Mouse (Mus musculus) embryonic facial prominence, embryonic 12.5 days (tissue): Measurements from ENCODE around the gene Ifnar1. TPM values are rescaled to one million over a fixed set of nuclear protein-coding genes. Genes with fewer than 3 reads are reported as not detected.

Experiments
- ATAC-seq: fragments of 200-750 bp; cut with Nextera tagmentation; 2 replicates; pipeline ENCODE4 v1.8.0; 2017; ENCODE audit not compliant: insufficient number of reproducible peaks, insufficient read depth, low FRiP score, low TSS enrichment
- H3K27ac ChIP-seq: fragments of 300-500 bp; sonication (generic); 2 replicates; pipeline ENCODE4 v1.5.1; 2016; ENCODE audit warnings: mild to moderate bottlenecking
- H3K27me3 ChIP-seq: fragments of 300-500 bp; sonication (generic); 2 replicates; pipeline ENCODE4 v1.6.1; 2016; ENCODE audit warnings: mild to moderate bottlenecking, moderate library complexity
- H3K36me3 ChIP-seq: fragments of 300-500 bp; sonication (generic); 2 replicates; pipeline ENCODE4 v1.6.1; 2016; ENCODE audit warnings: mild to moderate bottlenecking
- H3K4me1 ChIP-seq: fragments of 300-500 bp; sonication (generic); 2 replicates; pipeline ENCODE4 v1.6.1; 2016
- H3K4me2 ChIP-seq: fragments of 300-500 bp; sonication (generic); replicated peaks from 2 replicates; pipeline ENCODE4 v1.6.1; 2016; ENCODE audit warnings: mild to moderate bottlenecking, moderate library complexity
- H3K4me3 ChIP-seq: fragments of 300-500 bp; sonication (generic); 2 replicates; pipeline ENCODE4 v1.5.1; 2016; ENCODE audit warnings: mild to moderate bottlenecking
- H3K9ac ChIP-seq: fragments of 300-500 bp; sonication (generic); 2 replicates; pipeline ENCODE4 v1.6.1; 2016; ENCODE audit warnings: mild to moderate bottlenecking, moderate library complexity
- H3K9me3 ChIP-seq: fragments of 300-500 bp; sonication (generic); 2 replicates; pipeline ENCODE4 v1.6.1; 2016; ENCODE audit warnings: mild to moderate bottlenecking, moderate library complexity
- WGBS: fragments of 180-500 bp; shearing (Covaris S2); methylation state at CpG from one replicate; pipeline ENCODE4 v1.1.7; 2016; 5-methylcytosine and 5-hydroxymethylcytosine counted together
- polyA plus RNA-seq: library from polyadenylated mRNA; unstranded; fragments of >200 nt; fragmentation: Nextera tagmentation; extraction: Ambion mirVana; gene quantifications from 2 replicates; pipeline ENCODE4 v1.2.1, GENCODE M21; 2016

The Ifnar1 gene
- polyA plus RNA-seq, 1 experiment from 2014 or later: 71.6 TPM

DNA sequence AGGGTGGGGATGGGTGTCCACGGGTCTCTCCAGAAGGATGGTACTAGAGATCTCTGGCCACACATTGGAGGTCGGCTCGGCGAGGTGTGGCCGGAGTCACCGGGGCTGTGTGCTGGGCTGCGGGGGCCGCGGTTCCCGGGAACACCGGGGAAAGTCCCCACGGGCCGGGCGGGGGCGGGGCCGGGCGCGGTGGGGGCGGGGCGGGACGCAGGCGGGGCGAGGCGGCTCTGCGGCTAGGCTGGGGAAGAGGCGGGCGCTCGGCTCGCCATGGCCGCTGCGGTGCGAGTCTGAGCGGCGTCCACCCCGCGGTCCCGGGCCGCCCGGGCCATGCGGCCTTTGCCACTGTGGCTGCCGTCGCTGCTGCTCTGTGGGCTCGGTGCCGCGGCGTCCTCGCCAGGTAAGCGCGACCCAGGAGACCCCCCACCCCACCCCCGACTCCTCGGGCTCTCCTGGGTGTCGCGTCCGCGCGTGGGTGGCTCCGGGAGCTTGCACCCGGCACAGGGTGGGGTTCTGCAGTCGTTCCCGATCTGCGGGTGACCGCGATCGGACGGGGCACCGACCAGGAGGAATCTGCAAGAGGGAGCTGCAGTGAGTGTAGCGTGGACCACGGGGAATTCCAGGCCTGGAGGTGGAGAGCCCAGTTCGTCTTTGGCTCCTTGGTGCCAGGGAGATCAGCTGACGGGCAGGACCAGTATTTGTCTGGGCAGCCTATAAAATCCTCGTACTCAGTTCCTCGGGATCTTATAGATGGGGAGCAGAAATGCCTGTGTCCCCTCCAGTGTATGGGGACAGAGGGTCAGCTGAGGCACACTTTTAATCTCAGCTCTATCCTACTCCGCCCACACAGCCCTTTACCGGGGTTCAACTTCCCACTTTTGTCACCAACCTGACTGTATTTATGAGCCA lies 62.1 kb downstream of the Ifnar1 start, which contains the start of gene Ifngr2:
Gene Ifngr2 (plus strand): TSS at position 237 of the 906 bp plus-strand sequence.
- H3K9me3 ChIP-seq: no peaks in the 10 kb centered on the region
- H3K9ac ChIP-seq: peak within 1 kb of the TSS; percentile 94
- peak within 1 kb of the TSS; percentile 94 for H3K4me3 ChIP-seq
- ATAC-seq: peak; percentile 84
- peaks cover 18% of the 10 kb centered on the region for H3K4me1 ChIP-seq
- H3K4me2 ChIP-seq: peak within 1 kb of the TSS; percentile 73
- H3K36me3 ChIP-seq: no peaks in the 10 kb centered on the region
- WGBS: 1% methylated on average over 59 of the region's 74 CpGs
- no peak within 1 kb of the TSS for H3K27ac ChIP-seq
- no peaks in the 10 kb centered on the region for H3K27me3 ChIP-seq

DNA sequence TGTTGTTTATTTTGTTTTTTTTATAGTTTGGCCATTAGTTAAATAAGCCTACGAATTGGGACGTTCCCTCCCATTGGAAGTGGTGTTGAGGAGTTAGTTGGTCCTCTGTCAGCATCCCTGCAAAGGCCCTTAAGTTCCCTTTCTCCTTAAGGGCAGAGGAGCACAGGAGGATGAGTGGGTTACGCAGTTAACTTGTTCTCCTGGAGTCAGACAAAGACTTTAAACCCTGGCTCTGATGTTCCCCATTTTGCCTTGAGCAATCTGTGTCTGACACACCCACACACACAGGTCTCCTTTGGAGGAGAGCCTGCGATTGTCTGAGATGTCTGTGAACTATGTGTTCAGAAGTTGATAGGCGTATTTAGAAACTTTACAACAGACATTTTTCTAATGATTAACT lies 62.9 kb downstream of the Ifnar1 start:
- no peaks in the 10 kb centered on the region for H3K36me3 ChIP-seq
- no peak overlapping the region for H3K27ac ChIP-seq
- ATAC-seq: no peak
- no peaks in the 10 kb centered on the region for H3K27me3 ChIP-seq
- H3K4me3 ChIP-seq: peak overlapping the region; percentile 94
- no peak overlapping the region for H3K9ac ChIP-seq
- peak overlapping the region; percentile 73 for H3K4me2 ChIP-seq
- peaks cover 18% of the 10 kb centered on the region for H3K4me1 ChIP-seq
- no peaks in the 10 kb centered on the region for H3K9me3 ChIP-seq
- 41% methylated on average over 5 of the region's 5 CpGs for WGBS

DNA sequence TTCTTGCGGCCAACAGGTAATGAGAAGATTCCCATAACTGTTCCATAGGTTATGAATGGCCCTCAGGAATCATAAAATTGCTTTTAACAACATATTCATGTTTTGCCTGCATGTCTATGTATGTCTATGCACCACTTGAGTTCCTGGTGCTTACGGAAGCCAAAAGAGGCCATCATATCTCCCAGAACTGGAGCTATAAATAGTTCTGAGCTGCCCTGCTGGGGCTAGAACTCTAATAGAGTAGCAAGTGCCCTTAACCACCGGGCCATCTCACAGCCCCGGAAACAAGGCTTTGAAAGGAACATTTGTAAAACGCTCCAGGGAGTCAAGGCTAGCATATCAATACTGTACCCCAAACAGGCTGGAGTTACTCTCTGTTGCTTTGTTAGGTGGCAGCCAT lies 63.5 kb downstream of the Ifnar1 start:
- no peak overlapping the region for H3K9ac ChIP-seq
- H3K4me1 ChIP-seq: peaks cover 24% of the 10 kb centered on the region
- H3K4me2 ChIP-seq: peak overlapping the region; percentile 73
- H3K27ac ChIP-seq: no peak overlapping the region
- WGBS: 40% methylated on average over 5 of the region's 5 CpGs
- no peak overlapping the region for H3K4me3 ChIP-seq
- no peaks in the 10 kb centered on the region for H3K27me3 ChIP-seq
- H3K36me3 ChIP-seq: no peaks in the 10 kb centered on the region
- no peaks in the 10 kb centered on the region for H3K9me3 ChIP-seq
- no peak for ATAC-seq

DNA sequence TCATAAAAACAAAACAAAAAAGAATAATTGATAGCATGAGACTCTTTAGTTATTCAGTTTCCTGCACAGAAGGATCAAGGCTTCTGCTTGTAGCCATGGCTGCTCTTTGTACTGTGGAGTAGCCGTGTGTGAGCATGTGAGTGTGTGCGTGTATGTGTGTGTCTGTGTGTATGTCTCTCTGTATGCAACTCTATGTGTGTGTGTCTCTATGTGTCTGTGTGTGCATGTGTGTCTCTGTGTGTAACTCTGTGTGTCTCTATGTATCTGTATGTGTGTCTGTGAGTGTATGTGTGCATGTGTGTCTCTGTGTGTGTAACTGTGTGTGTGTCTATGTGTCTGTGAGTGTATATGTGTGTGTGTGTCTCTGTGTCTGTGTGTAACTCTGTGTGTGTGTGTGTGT lies 64.0 kb downstream of the Ifnar1 start:
- Histone ChIP-seq H3K4me3 (no peak overlapping the region), H3K36me3 (no peaks in the 10 kb centered on the region), H3K4me1 (peaks cover 28% of the 10 kb centered on the region), H3K9me3 (no peaks in the 10 kb centered on the region), H3K4me2 (peak overlapping the region; percentile 73), H3K27me3 (no peaks in the 10 kb centered on the region), H3K27ac (no peak overlapping the region), H3K9ac (no peak overlapping the region)
- ATAC-seq: no peak
- WGBS: 69% methylated on average over 2 of the region's 2 CpGs

DNA sequence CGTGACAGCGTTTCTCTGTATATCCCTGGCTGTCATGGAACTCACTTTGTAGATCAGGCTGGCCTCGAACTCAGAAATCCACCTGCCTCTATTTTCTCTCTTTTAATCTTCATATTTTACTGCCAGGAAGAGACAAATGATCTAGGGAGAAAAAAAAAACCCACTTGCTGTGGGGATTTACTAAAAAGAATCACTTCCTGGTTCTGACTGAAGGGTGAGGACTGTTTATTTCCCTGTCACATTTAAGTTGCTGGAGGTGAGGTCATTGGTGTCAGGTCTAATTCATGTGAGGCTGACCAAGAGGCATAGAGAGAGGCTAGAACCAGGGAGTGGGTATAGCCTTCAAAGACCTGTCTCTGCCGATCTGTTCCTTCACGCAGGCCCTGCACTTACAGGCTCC lies 64.6 kb downstream of the Ifnar1 start:
- H3K9me3 ChIP-seq: no peaks in the 10 kb centered on the region
- no peak overlapping the region for H3K9ac ChIP-seq
- H3K4me3 ChIP-seq: no peak overlapping the region
- H3K36me3 ChIP-seq: no peaks in the 10 kb centered on the region
- ATAC-seq: no peak
- peaks cover 32% of the 10 kb centered on the region for H3K4me1 ChIP-seq
- 60% methylated on average over 5 of the region's 5 CpGs for WGBS
- H3K4me2 ChIP-seq: no peak overlapping the region
- no peak overlapping the region for H3K27ac ChIP-seq
- no peaks in the 10 kb centered on the region for H3K27me3 ChIP-seq

DNA sequence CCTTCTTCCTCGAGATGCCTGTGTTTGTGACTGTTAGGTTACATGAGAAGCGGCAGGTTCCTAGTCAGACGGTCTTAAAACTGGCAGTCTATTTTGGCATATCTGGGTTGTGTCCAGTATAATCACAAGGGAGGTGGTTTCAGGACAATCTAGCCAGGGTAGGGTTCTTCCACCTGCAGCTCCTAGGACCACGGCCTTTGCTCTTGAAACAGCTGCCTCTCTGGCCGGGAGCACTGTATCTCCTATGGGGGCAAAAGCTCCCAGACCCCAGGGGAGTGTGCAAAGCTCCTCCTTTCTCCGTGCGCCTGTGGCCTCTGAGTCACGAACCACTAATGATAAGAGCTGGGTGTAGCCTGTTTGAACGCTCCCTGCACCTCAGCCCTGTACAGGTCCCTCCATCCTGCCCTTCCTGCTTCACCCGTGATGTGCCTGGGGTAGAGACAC lies 66.1 kb downstream of the Ifnar1 start:
- WGBS: 66% methylated on average over 10 of the region's 10 CpGs
- Histone ChIP-seq H3K27me3 (no peaks in the 10 kb centered on the region), H3K4me1 (peaks cover 36% of the 10 kb centered on the region), H3K9me3 (no peaks in the 10 kb centered on the region), H3K4me3 (no peak overlapping the region), H3K4me2 (no peak overlapping the region), H3K9ac (no peak overlapping the region), H3K27ac (no peak overlapping the region), H3K36me3 (0 out of 2 replicates have a peak, but pooled peaks cover 4% of the 10 kb centered on the region)
- ATAC-seq: no peak

DNA sequence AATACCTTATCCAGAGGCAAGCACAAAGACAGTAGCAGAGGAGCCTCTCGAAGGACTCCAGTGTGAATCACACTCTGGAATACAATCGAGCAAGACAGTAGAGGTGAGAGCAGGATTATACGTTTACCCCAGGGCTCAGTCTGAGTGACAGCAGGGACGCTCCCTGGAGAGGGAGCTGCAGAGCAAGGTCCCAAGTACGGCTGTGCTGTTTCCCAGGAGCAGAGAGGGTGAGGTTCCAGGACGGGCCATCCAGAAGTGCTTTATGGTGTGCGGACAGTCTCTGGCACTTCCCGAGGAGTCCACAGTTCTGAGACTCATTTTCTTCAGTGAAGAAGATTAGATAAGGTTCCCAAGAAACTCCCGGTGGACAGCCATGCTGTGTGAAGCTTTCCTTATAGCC lies 67.0 kb downstream of the Ifnar1 start:
- Histone ChIP-seq H3K27ac (no peak overlapping the region), H3K9ac (no peak overlapping the region), H3K27me3 (no peaks in the 10 kb centered on the region), H3K4me3 (no peak overlapping the region), H3K4me2 (no peak overlapping the region), H3K36me3 (0 out of 2 replicates have a peak, but pooled peaks cover 4% of the 10 kb centered on the region), H3K9me3 (no peaks in the 10 kb centered on the region), H3K4me1 (peaks cover 36% of the 10 kb centered on the region)
- ATAC-seq: no peak
- 61% methylated on average over 9 of the region's 9 CpGs for WGBS

DNA sequence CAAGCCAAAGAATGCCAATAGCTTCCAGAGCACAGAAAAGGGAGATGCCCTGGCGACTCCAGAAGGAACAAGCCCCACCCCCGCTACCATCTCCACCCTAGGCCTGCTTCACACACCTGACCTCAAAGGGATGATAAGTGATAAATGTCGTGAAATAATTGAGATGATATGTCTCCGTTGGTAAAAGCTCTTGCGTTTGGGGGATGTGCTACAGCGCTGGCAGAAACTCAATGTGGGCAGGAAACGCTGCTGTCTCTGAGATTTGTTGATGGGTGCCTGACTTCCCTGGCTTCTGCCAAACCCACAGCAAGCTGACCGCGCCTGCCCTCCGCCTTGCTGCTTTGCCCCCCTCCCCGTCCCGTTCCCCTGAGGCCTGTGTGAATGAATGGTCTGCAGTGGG lies 68.6 kb downstream of the Ifnar1 start:
- Histone ChIP-seq H3K27ac (no peak overlapping the region), H3K9me3 (no peaks in the 10 kb centered on the region), H3K4me1 (peaks cover 26% of the 10 kb centered on the region), H3K9ac (no peak overlapping the region), H3K4me3 (no peak overlapping the region), H3K36me3 (peaks cover 13% of the 10 kb centered on the region), H3K27me3 (no peaks in the 10 kb centered on the region), H3K4me2 (no peak overlapping the region)
- WGBS: 42% methylated on average over 12 of the region's 12 CpGs
- no peak for ATAC-seq

DNA sequence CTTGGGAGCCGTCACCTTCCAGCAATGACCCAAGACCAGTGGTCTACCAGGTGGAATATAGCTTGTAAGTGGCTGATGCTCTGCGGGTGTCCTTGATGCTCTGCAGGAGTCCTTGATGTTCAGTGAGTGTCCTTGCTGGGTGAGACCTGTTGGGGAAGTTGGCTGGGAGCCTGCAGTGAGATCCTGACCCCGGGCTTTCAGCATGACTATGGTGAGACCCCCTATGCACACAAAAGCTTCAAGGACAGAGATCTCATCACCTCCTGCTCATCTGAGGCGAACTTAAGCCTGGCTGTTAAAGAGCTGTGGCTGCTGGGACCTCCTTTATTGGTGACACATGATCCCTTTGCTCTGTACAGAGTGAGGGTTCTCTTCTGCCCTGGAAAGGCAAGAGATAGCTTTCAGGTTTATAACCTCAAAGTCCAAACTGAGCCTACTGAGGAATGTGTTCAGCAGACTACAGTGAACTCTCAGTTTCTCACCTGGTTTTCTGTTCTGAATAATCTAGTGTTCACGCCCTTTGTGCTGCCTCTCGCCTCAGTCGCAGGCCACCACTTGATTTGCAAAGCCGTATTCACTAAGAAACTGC lies 70.1 kb downstream of the Ifnar1 start:
- no peak overlapping the region for H3K9ac ChIP-seq
- no peak overlapping the region for H3K4me2 ChIP-seq
- no peaks in the 10 kb centered on the region for H3K27me3 ChIP-seq
- H3K36me3 ChIP-seq: peaks cover 23% of the 10 kb centered on the region
- WGBS: 86% methylated on average over 8 of the region's 8 CpGs
- H3K4me1 ChIP-seq: peaks cover 18% of the 10 kb centered on the region
- H3K9me3 ChIP-seq: no peaks in the 10 kb centered on the region
- ATAC-seq: no peak
- H3K4me3 ChIP-seq: no peak overlapping the region
- no peak overlapping the region for H3K27ac ChIP-seq

DNA sequence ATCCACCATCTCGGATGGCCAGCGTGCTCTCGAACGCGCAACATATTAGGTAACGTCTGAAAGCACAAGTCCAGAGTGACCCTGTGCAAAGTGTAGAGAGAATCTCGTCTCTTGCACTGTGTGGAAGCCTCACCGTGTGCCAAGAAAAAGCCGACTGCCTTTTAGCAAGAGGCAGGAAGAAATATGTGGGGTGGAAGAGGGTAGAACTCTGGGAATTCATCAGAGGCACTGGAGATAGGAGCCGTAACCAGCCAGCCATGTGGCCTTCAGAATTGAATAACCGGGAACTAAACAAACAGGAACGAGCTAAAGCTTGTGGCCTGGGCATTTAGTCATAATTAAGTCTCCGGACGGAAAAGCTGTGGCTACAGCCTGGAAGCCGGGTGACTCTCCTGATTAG lies 71.6 kb downstream of the Ifnar1 start:
- H3K9ac ChIP-seq: no peak overlapping the region
- 0 out of 2 replicates have a peak overlapping the region, but pooled peaks have one; percentile 17 for H3K27ac ChIP-seq
- no peak overlapping the region for H3K4me2 ChIP-seq

More for the DNA sequence above, 71.6 kb downstream of the Ifnar1 start:
- no peak for ATAC-seq
- Histone ChIP-seq H3K36me3 (peaks cover 31% of the 10 kb centered on the region), H3K27me3 (no peaks in the 10 kb centered on the region), H3K9me3 (no peaks in the 10 kb centered on the region), H3K4me1 (peaks cover 18% of the 10 kb centered on the region), H3K4me3 (no peak overlapping the region)
- 52% methylated on average over 15 of the region's 15 CpGs for WGBS
